Mouse (Mus musculus): Measurements from ENCODE around the gene Nfib.

- no peak for TF ChIP-seq CTCF (IDR thresholded peaks at IDR 0.05; ENCODE audit: low read depth, low read length)
- no peak for TF ChIP-seq POLR2AphosphoS5 (IDR thresholded peaks at IDR 0.05; ENCODE audit: insufficient replicate concordance, low read depth, low read length)
- no peak for TF ChIP-seq GATA1 (IDR thresholded peaks at IDR 0.05; ENCODE audit: borderline replicate concordance, low read length)
- TF ChIP-seq TAL1 (conservative IDR thresholded peaks at IDR 0.05; ENCODE audit: low read depth, low read length) = no peak
Observed at GRCm38 (mm10) chr4:82466717-82467116, 238.8 kb downstream of the Nfib start.

Data from G1E (cell line).